Mouse (Mus musculus) small intestine, adult 2 months (tissue): ENCODE measurements at regions not wholly inside any gene's neighbourhood (a gene's known extent, or its start where the extent isn't known, plus 50 kb on each side); places are given as distances from the start of the nearest gene placed in this dataset.

ENCODE experiments used
- H3K27ac ChIP-seq: fragments of 200-500 bp; 2 replicates; pipeline ENCODE4 v1.5.1; 2012; ENCODE audit warnings: low read depth, low read length, control low read depth, inconsistent platforms; ENCODE audit not compliant: insufficient read depth
- H3K27me3 ChIP-seq: fragments of 200-500 bp; 2 replicates; pipeline ENCODE4 v1.6.1; 2012; ENCODE audit warnings: mild to moderate bottlenecking, moderate library complexity, low read length, inconsistent platforms; ENCODE audit not compliant: control insufficient read depth, insufficient read depth
- H3K36me3 ChIP-seq: fragments of 200-500 bp; 2 replicates; pipeline ENCODE4 v1.6.1; 2012; ENCODE audit warnings: mild to moderate bottlenecking, low read length, control low read depth, inconsistent platforms; ENCODE audit not compliant: control insufficient read depth, insufficient read depth
- H3K4me1 ChIP-seq: fragments of 200-500 bp; 2 replicates; pipeline ENCODE4 v1.6.1; 2012; ENCODE audit warnings: low read length, inconsistent platforms, mixed read lengths; ENCODE audit not compliant: control insufficient read depth, insufficient read depth, insufficient read length
- H3K4me3 ChIP-seq: fragments of 200-500 bp; 2 replicates; pipeline ENCODE4 v1.5.1; 2012; ENCODE audit warnings: low read depth, mild to moderate bottlenecking, control low read depth, inconsistent platforms, low read length, moderate library complexity
- CTCF ChIP-seq: fragments of 200-500 bp; IDR thresholded peaks from 2 replicates; pipeline ENCODE4 v1.5.1; 2012; ENCODE audit warnings: low read depth, mild to moderate bottlenecking, control low read depth, inconsistent platforms, low read length, moderate library complexity, mixed read lengths; ENCODE audit not compliant: insufficient replicate concordance, insufficient read length; ENCODE audit errors: extremely low read depth
- POLR2A ChIP-seq: fragments of 200-500 bp; IDR thresholded peaks from 2 replicates; pipeline ENCODE4 v1.6.1; 2012; ENCODE audit warnings: low read depth, mild to moderate bottlenecking, control low read depth, inconsistent platforms, low read length, moderate library complexity
- whole genome bisulfite sequencing: fragments of 180-500 bp; shearing (Covaris S2); methylation state at CpG from one replicate; pipeline ENCODE4 v1.1.7; 2018; 5-methylcytosine and 5-hydroxymethylcytosine counted together

DNA sequence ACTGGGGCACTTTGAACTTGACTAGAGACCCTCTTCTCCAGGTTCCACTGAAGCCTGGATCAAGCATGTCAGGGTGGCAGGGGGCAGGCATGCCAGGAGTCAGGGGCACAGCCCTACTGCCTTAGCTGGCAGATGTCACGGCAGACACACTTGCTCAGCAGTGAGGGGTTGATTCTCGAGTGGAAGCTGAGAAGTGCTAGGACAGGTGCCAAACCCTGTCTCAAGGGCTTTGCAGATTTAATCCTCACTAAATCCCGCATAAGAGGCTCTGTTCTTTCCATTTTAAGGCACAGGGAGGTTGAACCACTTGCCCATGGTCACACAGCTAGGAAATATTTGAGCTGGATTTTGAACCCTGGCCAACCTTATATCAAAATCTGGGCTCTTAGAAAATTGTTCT is 223.5 kb upstream of the Mvb12b start:
- no peaks in the 10 kb centered on the region for H3K36me3 ChIP-seq
- no peak overlapping the region for H3K4me3 ChIP-seq
- no peaks in the 10 kb centered on the region for H3K27me3 ChIP-seq
- H3K27ac ChIP-seq, result no peak overlapping the region
- no peak for TF ChIP-seq CTCF
- no peak for TF ChIP-seq POLR2A
- H3K4me1 ChIP-seq, result no peaks in the 10 kb centered on the region
- 55% methylated on average over 3 of the region's 3 CpGs for WGBS

DNA sequence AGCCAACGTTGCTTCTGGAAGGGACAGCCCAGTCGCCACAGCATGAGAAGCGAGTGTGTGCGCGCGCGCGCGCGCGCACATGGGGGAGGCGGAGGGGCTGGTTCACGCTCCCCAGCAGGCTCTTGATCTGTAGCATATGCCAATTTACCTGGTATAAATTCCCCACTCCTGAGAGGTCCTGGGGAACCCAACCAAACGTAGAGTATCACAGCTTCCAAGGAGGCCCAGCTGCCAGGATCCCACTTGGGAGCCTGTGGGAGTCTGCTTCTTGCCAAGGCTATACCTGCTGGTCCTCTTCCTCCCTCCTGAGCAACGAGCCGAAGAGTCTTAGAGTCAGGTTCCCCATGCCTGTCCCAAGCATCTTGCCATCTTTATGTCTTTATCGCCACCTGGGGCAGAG is 222.8 kb upstream of the Mvb12b start:
- no peak overlapping the region for H3K4me3 ChIP-seq
- no peaks in the 10 kb centered on the region for H3K27me3 ChIP-seq
- H3K36me3 ChIP-seq, result no peaks in the 10 kb centered on the region
- TF ChIP-seq POLR2A (no peak), CTCF (no peak)
- WGBS, result 84% methylated on average over 17 of the region's 17 CpGs
- H3K27ac ChIP-seq, result no peak overlapping the region
- no peaks in the 10 kb centered on the region for H3K4me1 ChIP-seq

DNA sequence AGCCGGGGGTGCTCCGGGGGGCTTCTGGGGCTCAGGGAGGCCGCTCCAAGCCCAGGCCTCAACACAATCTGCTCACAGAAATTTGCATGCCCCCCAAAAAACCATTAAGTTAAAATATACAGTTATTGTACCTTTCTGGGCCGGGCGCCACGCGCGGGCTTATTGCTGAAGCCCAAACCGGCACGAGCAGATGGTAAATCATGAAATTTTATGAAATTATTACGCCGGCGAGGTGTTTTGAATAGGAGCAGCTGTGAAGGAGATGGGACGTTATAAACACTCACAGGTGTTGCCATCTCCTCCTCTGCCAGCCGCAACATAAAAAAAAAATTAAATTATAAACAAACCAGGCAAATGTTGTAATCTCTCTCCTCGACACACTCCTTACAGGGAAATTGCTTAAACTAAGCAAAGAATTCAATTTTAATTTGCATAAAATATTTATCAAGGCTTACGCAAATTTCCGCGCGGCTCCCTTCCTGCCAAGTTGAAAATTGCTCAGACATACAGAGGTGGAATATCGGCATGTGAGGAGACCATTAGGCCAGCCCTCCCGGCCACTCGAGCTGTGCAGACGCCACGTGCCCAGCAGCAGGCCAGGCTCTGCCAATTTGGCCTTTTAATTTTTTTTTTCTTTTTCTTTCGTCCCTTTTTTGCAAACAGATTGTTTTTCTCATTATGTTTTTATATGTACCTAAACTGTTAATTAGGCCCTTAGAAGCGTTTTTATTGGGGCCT is 220.0 kb upstream of the Mvb12b start:
- Histone ChIP-seq H3K4me1 (no peaks in the 10 kb centered on the region), H3K36me3 (no peaks in the 10 kb centered on the region), H3K27ac (no peak overlapping the region), H3K4me3 (no peak overlapping the region), H3K27me3 (no peaks in the 10 kb centered on the region)
- WGBS, result 72% methylated on average over 27 of the region's 27 CpGs
- no peak for TF ChIP-seq CTCF
- TF ChIP-seq POLR2A, result no peak

DNA sequence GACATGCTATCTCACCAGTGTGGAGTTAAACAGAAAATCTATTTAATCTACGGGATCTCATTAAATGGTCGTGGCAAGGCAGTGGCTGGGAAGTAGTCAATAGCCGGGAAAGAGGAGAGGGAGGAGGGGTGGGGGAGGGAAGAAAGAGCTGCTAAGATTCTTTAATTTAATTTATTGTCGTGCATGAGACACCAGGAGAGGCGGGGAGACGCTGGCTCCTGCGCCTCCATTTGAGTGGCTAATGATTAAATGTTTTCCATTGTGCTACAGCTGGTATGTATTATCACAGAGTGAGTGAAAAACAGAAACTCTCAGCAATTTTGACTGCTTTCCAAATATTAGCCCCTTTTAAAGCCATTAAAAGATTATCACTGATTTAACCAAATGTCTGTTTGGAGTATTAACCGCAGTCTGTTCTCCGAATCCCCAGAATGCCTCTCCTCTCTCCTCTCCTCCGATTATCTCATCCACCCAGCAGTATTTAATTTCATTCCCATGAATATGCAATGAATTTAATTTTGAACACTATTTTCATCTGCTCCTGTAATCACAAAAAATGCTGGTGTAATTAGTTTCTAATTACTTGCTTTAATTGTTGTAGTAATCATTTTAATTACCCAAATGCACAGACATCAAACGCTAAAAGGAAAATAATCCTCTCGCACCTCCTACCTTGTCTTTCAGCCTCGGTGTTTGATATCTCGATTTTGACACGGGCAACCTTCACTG is 219.3 kb upstream of the Mvb12b start:
- H3K27me3 ChIP-seq, result no peaks in the 10 kb centered on the region
- no peak overlapping the region for H3K27ac ChIP-seq
- TF ChIP-seq POLR2A (no peak), CTCF (no peak)
- H3K4me3 ChIP-seq, result no peak overlapping the region
- no peaks in the 10 kb centered on the region for H3K36me3 ChIP-seq
- WGBS, result 33% methylated on average over 15 of the region's 15 CpGs
- H3K4me1 ChIP-seq, result no peaks in the 10 kb centered on the region

DNA sequence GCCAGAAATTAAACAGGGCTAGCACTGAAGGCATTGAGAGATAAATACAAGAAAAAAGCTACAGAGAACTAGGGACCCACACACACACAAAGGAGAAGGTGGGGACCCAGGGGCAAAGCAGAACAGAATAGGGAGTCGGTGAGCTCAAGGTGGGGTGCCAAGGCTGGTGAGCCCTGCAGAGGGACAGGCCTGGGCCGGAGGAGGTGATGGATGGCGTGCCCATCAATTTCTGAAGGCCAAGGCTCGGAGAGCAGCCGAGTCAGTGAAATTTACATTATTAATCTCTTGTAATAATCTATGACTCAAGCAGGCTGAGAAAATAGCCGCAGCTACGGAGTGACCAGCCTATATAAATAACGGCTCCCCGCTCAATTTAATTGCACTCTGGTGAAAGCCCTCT is 218.5 kb upstream of the Mvb12b start:
- Histone ChIP-seq H3K36me3 (no peaks in the 10 kb centered on the region), H3K4me1 (no peaks in the 10 kb centered on the region), H3K4me3 (no peak overlapping the region), H3K27me3 (no peaks in the 10 kb centered on the region), H3K27ac (no peak overlapping the region)
- 50% methylated on average over 9 of the region's 9 CpGs for WGBS
- TF ChIP-seq CTCF, result no peak
- no peak for TF ChIP-seq POLR2A

DNA sequence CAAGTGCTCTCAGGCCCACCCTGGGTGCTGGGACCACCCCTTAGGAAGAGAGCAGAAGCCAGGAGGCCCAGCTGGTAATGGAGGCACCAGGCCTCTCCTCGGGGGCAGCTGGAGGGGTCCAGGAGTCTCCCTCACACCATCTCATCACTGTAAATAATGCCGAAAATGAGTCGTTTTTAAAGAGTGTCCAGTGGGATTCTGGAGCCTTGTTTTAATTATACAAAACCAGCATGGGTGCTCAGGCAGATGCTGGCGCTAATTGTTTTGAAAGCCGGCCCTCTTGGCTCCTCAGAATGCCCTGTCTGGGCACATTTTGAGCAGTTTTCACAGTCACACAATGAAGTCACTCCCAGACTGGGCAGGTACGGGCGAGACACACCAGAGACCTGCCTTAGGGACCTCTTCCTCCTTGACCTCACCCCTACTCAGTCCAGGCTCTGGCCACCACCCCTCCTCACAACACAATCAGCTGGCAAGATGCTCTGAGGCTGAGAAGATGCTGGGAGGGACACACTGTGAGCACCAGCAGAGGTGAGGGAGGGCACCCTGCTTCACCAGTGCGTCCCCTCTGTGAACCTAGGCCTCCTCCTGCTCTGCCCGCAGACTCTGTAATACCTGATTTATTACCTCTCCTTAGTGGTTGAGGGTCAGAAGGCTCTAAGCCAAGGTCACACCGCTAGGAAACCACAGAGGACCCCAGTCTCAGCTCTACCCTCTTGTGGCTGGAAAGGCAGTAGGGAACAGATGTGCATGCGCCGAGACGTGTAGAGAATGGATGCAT is 217.7 kb upstream of the Mvb12b start:
- no peak for TF ChIP-seq CTCF
- TF ChIP-seq POLR2A, result no peak
- H3K4me1 ChIP-seq, result no peaks in the 10 kb centered on the region
- 70% methylated on average over 13 of the region's 13 CpGs for WGBS
- H3K27ac ChIP-seq, result no peak overlapping the region
- no peak overlapping the region for H3K4me3 ChIP-seq
- H3K36me3 ChIP-seq, result no peaks in the 10 kb centered on the region
- H3K27me3 ChIP-seq, result no peaks in the 10 kb centered on the region
